Mouse (Mus musculus) testis, adult 10 weeks (tissue): ENCODE results near the gene Ssxb1. TPM values are rescaled to one million over a fixed set of nuclear protein-coding genes. Genes with fewer than 3 reads are reported as not detected.

Experiments used
- polyA plus RNA-seq: library from polyadenylated mRNA; stranded (reverse); fragments of 350-450 nt; fragmentation: Illumina TruSeq; extraction: RNeasy Lipid Tissue Mini Kit (QIAGEN cat#74804); gene quantifications from one replicate; pipeline ENCODE4 v1.2.3, GENCODE M21; 2014; ENCODE audit warnings: low read depth, low replicate concordance

Gene Ssxb1
- 20.1 TPM for polyA plus RNA-seq

GRCm38 (mm10) chrX:8413005-8413404, at the start of gene Ssxb1:
Ssxb1 (plus strand) TSS chrX:8413305.

GRCm38 (mm10) chrX:8366678-8367077, 46.4 kb upstream of the Ssxb1 start, which contains the start of gene Ssxb9:
Ssxb9 (plus strand) TSS chrX:8366978.

GRCm38 (mm10) chrX:8461626-8462025, 48.5 kb downstream of the Ssxb1 start, which contains the start of gene Ssxb2:
Ssxb2 (minus strand) TSS chrX:8461726.

Other genes starting within 250 kb of the Ssxb1 start
- gene Tbc1d25, start 237.1 kb upstream of the Ssxb1 start, polyA plus RNA-seq: 0.59 TPM
- 9.1 TPM for gene Ebp, start 219.8 kb upstream of the Ssxb1 start, polyA plus RNA-seq
- 2.8 TPM for gene Porcn, start 206.8 kb upstream of the Ssxb1 start, polyA plus RNA-seq
- 2.8 TPM for gene Ftsj1, start 160.9 kb upstream of the Ssxb1 start, polyA plus RNA-seq
- 3.0 TPM for gene Slc38a5, start 142.2 kb upstream of the Ssxb1 start, polyA plus RNA-seq
- gene Ssxb10, start 85.9 kb upstream of the Ssxb1 start, polyA plus RNA-seq: 1.8 TPM
- not detected for gene Ssxb9, start 46.3 kb upstream of the Ssxb1 start, polyA plus RNA-seq
- gene Ssxb2, start 48.4 kb downstream of the Ssxb1 start, polyA plus RNA-seq: 20.5 TPM
- 3.1 TPM for gene Gm14459, start 111.6 kb downstream of the Ssxb1 start, polyA plus RNA-seq
- gene Ssxb6, start 134.9 kb downstream of the Ssxb1 start, polyA plus RNA-seq: 12.6 TPM
- gene Ssxb3, start 178.5 kb downstream of the Ssxb1 start, polyA plus RNA-seq: 8.5 TPM